Comparison of ENCODE assay signal across 10 mouse cellular contexts in the genomic region with DNA sequence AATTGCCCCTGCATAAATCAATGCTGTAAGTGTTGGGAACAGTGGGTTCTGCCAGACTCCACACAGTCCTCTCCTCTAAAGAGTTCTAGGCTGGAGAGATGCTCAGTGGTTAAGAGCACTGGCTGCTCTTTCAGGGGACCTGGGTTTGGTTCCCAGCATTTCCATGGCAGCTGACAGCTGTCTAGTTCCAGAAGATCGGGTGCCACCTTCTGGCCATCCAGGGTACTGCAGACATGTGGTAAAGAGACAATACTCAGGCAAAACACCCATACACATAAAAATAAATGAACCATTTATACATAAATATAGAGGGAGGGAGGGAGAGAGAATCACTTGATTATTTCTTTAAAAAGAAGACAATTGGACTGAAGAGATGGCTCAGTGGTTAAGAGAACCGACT. TPM values are rescaled to one million over a fixed set of nuclear protein-coding genes. Genes with fewer than 3 reads are reported as not detected.
DNase-seq lines count a peak whose midpoint lies in the region; ATAC-seq and TF ChIP-seq lines count a peak whose summit lies in the region.
"Had no signal": no experiment of that assay in that cellular context is flagged by ENCODE, and none has a peak within 500 bp of the region (broad histone marks: within the 10 kb centered on the region; RNA-seq: fewer than 3 reads in every experiment).

No protein-coding gene starts in this region.

- no peaks in the 10 kb centered on the region; the same call in 1 of the 2 replicates for H3K9me3 ChIP-seq in forebrain, embryonic 11.5 days (ENCODE audit: control insufficient read depth, low read length)
- H3K9me3 ChIP-seq in forebrain, embryonic 14.5 days (replicated peaks; ENCODE audit: control insufficient read depth, low read length) = no peaks in the 10 kb centered on the region
- H3K9me3 ChIP-seq in midbrain, postnatal 0 days (ENCODE audit: low read length) = no peaks in the 10 kb centered on the region
- H3K9me3 ChIP-seq in midbrain, embryonic 10.5 days (replicated peaks) = 0 out of 2 replicates have a peak, but pooled peaks cover 4% of the 10 kb centered on the region
- H3K9me3 ChIP-seq in embryonic facial prominence, embryonic 11.5 days (replicated peaks; ENCODE audit: control insufficient read depth, low read length) = no peaks in the 10 kb centered on the region
- no peaks in the 10 kb centered on the region for H3K9me3 ChIP-seq in forebrain, embryonic 15.5 days
- H3K9me3 ChIP-seq: hindbrain, embryonic 15.5 days; neural tube, embryonic 13.5 days had no signal

- H3K27ac ChIP-seq in forebrain, embryonic 11.5 days (ENCODE audit: low read depth, low read length) = no peak overlapping the region
- no peak overlapping the region for H3K27ac ChIP-seq in forebrain, embryonic 14.5 days (ENCODE audit: low read depth, low read length)
- no peak overlapping the region for H3K27ac ChIP-seq in midbrain, postnatal 0 days (ENCODE audit: low read depth, low read length)
- H3K27ac ChIP-seq in midbrain, embryonic 10.5 days (replicated peaks) = no peak overlapping the region
- H3K27ac ChIP-seq in embryonic facial prominence, embryonic 11.5 days (replicated peaks; ENCODE audit: low read depth, low read length) = no peak overlapping the region
- H3K27ac ChIP-seq in forebrain, embryonic 15.5 days (replicated peaks) = no peak overlapping the region
- H3K27ac ChIP-seq: hindbrain, embryonic 15.5 days; neural tube, embryonic 13.5 days had no signal

- TF ChIP-seq CTCF in midbrain, postnatal 0 days (IDR thresholded peaks at IDR 0.05) = peak; percentile 55

- peaks cover 7% of the 10 kb centered on the region for H3K4me1 ChIP-seq in forebrain, embryonic 11.5 days (replicated peaks; ENCODE audit: control insufficient read depth, insufficient read depth, low read length)
- H3K4me1 ChIP-seq in forebrain, embryonic 14.5 days (ENCODE audit: control insufficient read depth, insufficient read depth, low read length) = peaks cover 2% of the 10 kb centered on the region; the same call in 1 of the 2 replicates
- H3K4me1 ChIP-seq in midbrain, postnatal 0 days (ENCODE audit: insufficient read depth, low read length) = no peaks in the 10 kb centered on the region; the same call in 1 of the 2 replicates
- peaks cover 10% of the 10 kb centered on the region for H3K4me1 ChIP-seq in midbrain, embryonic 10.5 days
- H3K4me1 ChIP-seq in embryonic facial prominence, embryonic 11.5 days (ENCODE audit: control insufficient read depth, insufficient read depth, low read length) = peaks cover 2% of the 10 kb centered on the region; the same call in 1 of the 2 replicates
- H3K4me1 ChIP-seq in forebrain, embryonic 15.5 days = peaks cover 10% of the 10 kb centered on the region

- WGBS in forebrain, embryonic 11.5 days = 76% methylated on average over 2 of the region's 2 CpGs
- WGBS in forebrain, embryonic 14.5 days = 73% methylated on average over 2 of the region's 2 CpGs
- 91% methylated on average over 2 of the region's 2 CpGs for WGBS in midbrain, postnatal 0 days
- 77% methylated on average over 2 of the region's 2 CpGs for WGBS in midbrain, embryonic 10.5 days
- WGBS in embryonic facial prominence, embryonic 11.5 days = 73% methylated on average over 2 of the region's 2 CpGs
- 78% methylated on average over 2 of the region's 2 CpGs for WGBS in forebrain, embryonic 15.5 days

- H3K27me3 ChIP-seq in forebrain, embryonic 11.5 days (ENCODE audit: control insufficient read depth, insufficient read depth, low read length) = peaks cover 22% of the 10 kb centered on the region
- H3K27me3 ChIP-seq in forebrain, embryonic 14.5 days (replicated peaks; ENCODE audit: control insufficient read depth, insufficient read depth, low read length) = peaks cover 13% of the 10 kb centered on the region
- no peaks in the 10 kb centered on the region; the same call in 1 of the 2 replicates for H3K27me3 ChIP-seq in midbrain, postnatal 0 days (ENCODE audit: insufficient read depth, low read length)
- peaks cover 40% of the 10 kb centered on the region for H3K27me3 ChIP-seq in midbrain, embryonic 10.5 days (ENCODE audit: low read depth, poor library complexity, severe bottlenecking)
- peaks cover 3% of the 10 kb centered on the region for H3K27me3 ChIP-seq in embryonic facial prominence, embryonic 11.5 days (ENCODE audit: control insufficient read depth, insufficient read depth, low read length)
- H3K27me3 ChIP-seq in forebrain, embryonic 15.5 days = peaks cover 26% of the 10 kb centered on the region; the same call in 1 of the 2 replicates

- no peak for ATAC-seq in forebrain, embryonic 11.5 days (replicated peaks; ENCODE audit: low FRiP score)
- ATAC-seq in forebrain, embryonic 14.5 days = no peak
- ATAC-seq in midbrain, postnatal 0 days (ENCODE audit: low FRiP score) = no peak
- ATAC-seq in embryonic facial prominence, embryonic 11.5 days (replicated peaks; ENCODE audit: insufficient number of reproducible peaks, low FRiP score, low TSS enrichment, low read depth) = no peak
- ATAC-seq in forebrain, embryonic 15.5 days (replicated peaks) = no peak

- peak; percentile 59 for DNase-seq in forebrain, embryonic 11.5 days (ENCODE audit: low spot score)
- no peak for DNase-seq in forebrain, embryonic 14.5 days (ENCODE audit: low spot score)
- no peak for DNase-seq in midbrain, postnatal 0 days (ENCODE audit: low spot score)
- DNase-seq in midbrain, embryonic 10.5 days (ENCODE audit: low spot score) = no peak
- peak; percentile 43 for DNase-seq in embryonic facial prominence, embryonic 11.5 days (ENCODE audit: low spot score)
- DNase-seq in retina, postnatal 1 day = peak; percentile 40
- DNase-seq in embryo, embryonic 9.5 days (ENCODE audit: extremely low spot score) = no peak

- H3K4me3 ChIP-seq in forebrain, embryonic 11.5 days (ENCODE audit: low read depth, low read length) = no peak overlapping the region
- H3K4me3 ChIP-seq in forebrain, embryonic 14.5 days (ENCODE audit: low read depth, low read length) = no peak overlapping the region
- no peak overlapping the region for H3K4me3 ChIP-seq in midbrain, postnatal 0 days (ENCODE audit: low read depth, low read length)
- no peak overlapping the region for H3K4me3 ChIP-seq in midbrain, embryonic 10.5 days
- no peak overlapping the region for H3K4me3 ChIP-seq in embryonic facial prominence, embryonic 11.5 days (ENCODE audit: low read depth, low read length)
- H3K4me3 ChIP-seq in forebrain, embryonic 15.5 days = no peak overlapping the region
- H3K4me3 ChIP-seq: hindbrain, embryonic 15.5 days; neural tube, embryonic 13.5 days had no signal

- no peaks in the 10 kb centered on the region for H3K36me3 ChIP-seq in forebrain, embryonic 11.5 days (ENCODE audit: control insufficient read depth, insufficient read depth, low read length)
- no peaks in the 10 kb centered on the region for H3K36me3 ChIP-seq in forebrain, embryonic 14.5 days (ENCODE audit: control insufficient read depth, insufficient read depth, low read length)
- H3K36me3 ChIP-seq in midbrain, postnatal 0 days (ENCODE audit: insufficient read depth, low read length) = no peaks in the 10 kb centered on the region
- H3K36me3 ChIP-seq in midbrain, embryonic 10.5 days = no peaks in the 10 kb centered on the region
- H3K36me3 ChIP-seq in embryonic facial prominence, embryonic 11.5 days (replicated peaks; ENCODE audit: control insufficient read depth, insufficient read depth, low read depth, low read length) = no peaks in the 10 kb centered on the region
- H3K36me3 ChIP-seq in forebrain, embryonic 15.5 days = no peaks in the 10 kb centered on the region
- H3K36me3 ChIP-seq: hindbrain, embryonic 15.5 days; neural tube, embryonic 13.5 days had no signal

- H3K9ac ChIP-seq in forebrain, embryonic 11.5 days (ENCODE audit: low read length) = no peak overlapping the region
- no peak overlapping the region for H3K9ac ChIP-seq in forebrain, embryonic 14.5 days (ENCODE audit: low read length)
- H3K9ac ChIP-seq in midbrain, postnatal 0 days (replicated peaks; ENCODE audit: low read length, poor library complexity, severe bottlenecking) = no peak overlapping the region
- H3K9ac ChIP-seq in embryonic facial prominence, embryonic 11.5 days (replicated peaks; ENCODE audit: low read length) = no peak overlapping the region
- no peak overlapping the region for H3K9ac ChIP-seq in forebrain, embryonic 15.5 days (replicated peaks)
- H3K9ac ChIP-seq: hindbrain, embryonic 15.5 days; neural tube, embryonic 13.5 days had no signal

- H3K4me2 ChIP-seq in forebrain, embryonic 11.5 days (ENCODE audit: low read depth, low read length, severe bottlenecking) = no peak overlapping the region
- H3K4me2 ChIP-seq in forebrain, embryonic 14.5 days (ENCODE audit: low read length) = no peak overlapping the region
- H3K4me2 ChIP-seq in midbrain, postnatal 0 days (ENCODE audit: low read depth, low read length, poor library complexity, severe bottlenecking) = no peak overlapping the region
- no peak overlapping the region for H3K4me2 ChIP-seq in embryonic facial prominence, embryonic 11.5 days (ENCODE audit: low read depth, low read length)
- H3K4me2 ChIP-seq in forebrain, embryonic 15.5 days (replicated peaks) = no peak overlapping the region
- H3K4me2 ChIP-seq: hindbrain, embryonic 15.5 days; neural tube, embryonic 13.5 days had no signal

RNA-seq across cellular contexts. Expression of gene Kcng3, which starts 5.7 kb away (rescaled TPM):
- not detected in 2 replicates for polyA plus RNA-seq in forebrain, embryonic 11.5 days (2014; fragmentation: Nextera tagmentation; extraction: Ambion mirVana)
- not detected in 2 replicates for polyA plus RNA-seq in forebrain, embryonic 14.5 days (2014; fragmentation: Nextera tagmentation; extraction: Ambion mirVana)
- 2.3 and 4.0 TPM in 2 replicates for total RNA-seq in midbrain, postnatal 0 days (2014; rRNA removed)
- 0.05 and 0.09 TPM in 2 replicates for polyA plus RNA-seq in midbrain, postnatal 0 days (2015; fragmentation: Nextera tagmentation; extraction: Ambion mirVana)
- polyA plus RNA-seq in midbrain, embryonic 10.5 days (2016; fragmentation: Nextera tagmentation; extraction: Ambion mirVana) = not detected in 2 replicates
- polyA plus RNA-seq in embryonic facial prominence, embryonic 11.5 days (2014; fragmentation: Nextera tagmentation; extraction: Ambion mirVana) = not detected in 2 replicates
- polyA plus RNA-seq in forebrain, embryonic 15.5 days (2015; fragmentation: Nextera tagmentation; extraction: Ambion mirVana) = 0.06 TPM in 1 of 2 replicates, not detected in the other
- polyA plus RNA-seq: neural tube, embryonic 13.5 days had no signal

Comparison
In these comparisons a context has a peak if more than half of its experiments do, and no peak if none do; other contexts are left out.
1. DNase-seq: peak in forebrain, embryonic 11.5 days (single experiment), embryonic facial prominence, embryonic 11.5 days (single experiment) and retina, postnatal 1 day (single experiment); none in forebrain, embryonic 14.5 days (single experiment), midbrain, postnatal 0 days (single experiment), midbrain, embryonic 10.5 days (single experiment) and embryo, embryonic 9.5 days (single experiment).